Mouse (Mus musculus) heart, embryonic 14.5 days (tissue): ENCODE data around the gene Tctn1. TPM values are rescaled to one million over a fixed set of nuclear protein-coding genes. Genes with fewer than 3 reads are reported as not detected.

Experiments used
- ATAC-seq: fragments of 200-750 bp; cut with Nextera tagmentation; 2 replicates; pipeline ENCODE4 v1.8.0; 2017; ENCODE audit warnings: low read depth, moderate TSS enrichment; ENCODE audit not compliant: insufficient number of reproducible peaks, insufficient read depth, low FRiP score
- H3K27ac ChIP-seq, 2 experiments: fragments of 200-500 bp in 1 of 2; fragments of 300-500 bp in 1 of 2; sonication (generic) in 1 of 2; replicated peaks in 1 of 2; 2 replicates each; pipeline ENCODE4 v1.5.1; 2012 to 2014; ENCODE audit warnings: low read depth in 2 of 2, low read length in 2 of 2, control low read depth in 1 of 2, mild to moderate bottlenecking in 1 of 2, mixed read lengths in 1 of 2; ENCODE audit not compliant: control insufficient read depth in 1 of 2, insufficient read depth in 1 of 2
- H3K27me3 ChIP-seq: fragments of 300-500 bp; sonication (generic); 2 replicates; pipeline ENCODE4 v1.6.1; 2014; ENCODE audit warnings: mild to moderate bottlenecking, low read length, control low read depth; ENCODE audit not compliant: control insufficient read depth, insufficient read depth
- H3K36me3 ChIP-seq: fragments of 300-500 bp; sonication (generic); 2 replicates; pipeline ENCODE4 v1.6.1; 2014; ENCODE audit warnings: mild to moderate bottlenecking, control low read depth, low read length, mixed read lengths; ENCODE audit not compliant: control insufficient read depth, insufficient read depth
- H3K4me1 ChIP-seq, 2 experiments: fragments of 200-500 bp in 1 of 2; fragments of 300-500 bp in 1 of 2; sonication (generic) in 1 of 2; 2 replicates each; pipeline ENCODE4 v1.6.1; 2012 to 2014; ENCODE audit warnings: low read length in 2 of 2, control low read depth in 1 of 2, mixed read lengths in 1 of 2; ENCODE audit not compliant: control insufficient read depth in 2 of 2, insufficient read depth in 2 of 2
- H3K4me2 ChIP-seq: fragments of 300-500 bp; sonication (generic); 2 replicates; pipeline ENCODE4 v1.6.1; 2014; ENCODE audit warnings: mild to moderate bottlenecking, low read length
- H3K4me3 ChIP-seq, 2 experiments: fragments of 200-500 bp in 1 of 2; fragments of 300-500 bp in 1 of 2; sonication (generic) in 1 of 2; 2 replicates each; pipeline ENCODE4 v1.5.1; 2012 to 2014; ENCODE audit warnings: low read length in 2 of 2, mild to moderate bottlenecking in 2 of 2, control low read depth in 1 of 2, low read depth in 1 of 2, moderate library complexity in 1 of 2; ENCODE audit not compliant: control insufficient read depth in 1 of 2, insufficient read depth in 1 of 2
- H3K9ac ChIP-seq: fragments of 300-500 bp; sonication (generic); 2 replicates; pipeline ENCODE4 v1.6.1; 2014; ENCODE audit warnings: mild to moderate bottlenecking, low read length
- H3K9me3 ChIP-seq: fragments of 300-500 bp; sonication (generic); 2 replicates; pipeline ENCODE4 v1.6.1; 2016; ENCODE audit warnings: low read length, control low read depth; ENCODE audit not compliant: control insufficient read depth
- whole genome bisulfite sequencing: fragments of 180-500 bp; shearing (Covaris S2); extraction: QIAGEN DNeasy Blood & Tissue Kit; methylation state at CpG from one replicate; pipeline ENCODE4 v1.1.7; 2014; 5-methylcytosine and 5-hydroxymethylcytosine counted together
- polyA plus RNA-seq: library from polyadenylated mRNA; unstranded; fragments of >200 nt; fragmentation: Nextera tagmentation; extraction: Ambion mirVana; gene quantifications from 2 replicates; pipeline ENCODE4 v1.2.1, GENCODE M21; 2014

Tctn1 gene
- polyA plus RNA-seq, 1 experiment from 2014 or later = 3.4 TPM

DNA sequence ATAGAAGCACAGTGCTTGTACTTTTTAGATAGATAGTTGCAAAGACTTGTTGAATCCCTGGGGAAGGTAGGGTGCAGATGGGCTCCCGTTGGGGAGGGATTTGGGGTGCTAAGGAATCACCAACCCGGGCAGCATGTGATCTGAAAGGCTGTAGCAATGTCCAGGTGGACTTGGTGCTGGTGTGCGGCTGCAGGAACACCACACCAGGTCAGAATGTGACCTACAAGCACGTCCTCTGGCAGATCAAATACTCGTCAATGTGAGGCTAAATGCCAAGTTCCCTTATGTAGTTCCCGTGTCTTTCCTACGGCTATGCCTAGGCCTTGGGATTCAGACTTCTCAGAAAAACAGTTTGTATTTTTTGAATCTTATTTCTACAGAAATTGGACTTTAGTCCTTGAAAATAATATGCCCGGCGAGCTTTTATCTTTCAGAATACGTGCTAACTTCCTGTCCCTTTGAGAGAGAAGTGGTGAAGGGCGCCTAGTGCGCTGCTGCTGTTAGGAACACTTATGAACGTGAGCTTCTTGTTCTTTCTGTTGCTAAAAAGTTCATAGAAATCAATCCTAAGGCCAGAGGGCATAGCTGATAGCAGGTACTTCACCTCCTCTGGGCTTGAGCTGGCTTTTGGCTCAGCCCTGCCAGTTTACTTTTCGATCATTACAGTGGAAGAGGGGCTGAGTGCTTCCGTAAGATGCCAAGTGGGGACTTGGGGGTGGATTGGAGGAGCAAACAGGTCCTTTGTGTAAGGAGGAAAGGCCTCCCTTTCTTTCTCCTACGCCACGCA, 27.5 kb upstream of the Tctn1 start:
- ATAC-seq = no peak
- H3K9me3 ChIP-seq = no peaks in the 10 kb centered on the region
- H3K4me2 ChIP-seq = 0 out of 2 replicates have a peak overlapping the region, but pooled peaks have one; percentile 6
- peaks cover 17% of the 10 kb centered on the region for H3K36me3 ChIP-seq
- H3K27ac ChIP-seq = 0 out of 4 replicates have a peak overlapping the region, but pooled peaks of 1 of the 2 experiments have one; percentile 29
- no peak overlapping the region for H3K4me3 ChIP-seq
- peaks cover 26 to 54% of the 10 kb centered on the region in 2 experiments for H3K4me1 ChIP-seq
- peak overlapping the region; percentile 38; the same call in 1 of the 2 replicates for H3K9ac ChIP-seq
- no peaks in the 10 kb centered on the region for H3K27me3 ChIP-seq
- 53% methylated on average over 17 of the region's 17 CpGs for WGBS

DNA sequence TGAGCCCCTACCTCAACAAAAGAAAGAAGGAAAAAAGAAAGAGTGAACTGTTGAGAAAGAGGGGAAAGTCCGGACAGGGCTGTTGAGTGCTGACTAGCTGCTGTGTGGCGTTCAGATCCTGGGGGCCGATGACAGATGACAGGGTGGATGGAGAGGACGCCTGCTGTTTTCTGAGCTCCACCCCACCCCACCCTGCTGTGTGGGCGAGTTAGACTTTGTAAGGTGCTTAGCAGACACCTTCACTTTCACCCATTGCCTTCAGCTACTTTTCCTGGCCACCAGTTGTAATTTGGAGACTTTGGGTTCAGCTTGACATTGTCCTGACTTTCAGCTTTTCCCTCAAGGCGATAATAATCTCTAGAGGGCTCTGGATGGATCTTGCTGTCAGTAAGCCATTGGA, 26.9 kb upstream of the Tctn1 start:
- no peak overlapping the region for H3K4me3 ChIP-seq
- H3K36me3 ChIP-seq = peaks cover 17% of the 10 kb centered on the region
- H3K9ac ChIP-seq = peak overlapping the region; percentile 38; the same call in 1 of the 2 replicates
- 0 out of 2 replicates have a peak overlapping the region, but pooled peaks have one; percentile 6 for H3K4me2 ChIP-seq
- no peaks in the 10 kb centered on the region for H3K9me3 ChIP-seq
- no peak for ATAC-seq
- H3K27me3 ChIP-seq = no peaks in the 10 kb centered on the region
- WGBS = 33% methylated on average over 6 of the region's 6 CpGs
- H3K4me1 ChIP-seq = peaks cover 28 to 57% of the 10 kb centered on the region in 2 experiments
- H3K27ac ChIP-seq = 0 out of 4 replicates have a peak overlapping the region, but pooled peaks of 1 of the 2 experiments have one; percentile 29

DNA sequence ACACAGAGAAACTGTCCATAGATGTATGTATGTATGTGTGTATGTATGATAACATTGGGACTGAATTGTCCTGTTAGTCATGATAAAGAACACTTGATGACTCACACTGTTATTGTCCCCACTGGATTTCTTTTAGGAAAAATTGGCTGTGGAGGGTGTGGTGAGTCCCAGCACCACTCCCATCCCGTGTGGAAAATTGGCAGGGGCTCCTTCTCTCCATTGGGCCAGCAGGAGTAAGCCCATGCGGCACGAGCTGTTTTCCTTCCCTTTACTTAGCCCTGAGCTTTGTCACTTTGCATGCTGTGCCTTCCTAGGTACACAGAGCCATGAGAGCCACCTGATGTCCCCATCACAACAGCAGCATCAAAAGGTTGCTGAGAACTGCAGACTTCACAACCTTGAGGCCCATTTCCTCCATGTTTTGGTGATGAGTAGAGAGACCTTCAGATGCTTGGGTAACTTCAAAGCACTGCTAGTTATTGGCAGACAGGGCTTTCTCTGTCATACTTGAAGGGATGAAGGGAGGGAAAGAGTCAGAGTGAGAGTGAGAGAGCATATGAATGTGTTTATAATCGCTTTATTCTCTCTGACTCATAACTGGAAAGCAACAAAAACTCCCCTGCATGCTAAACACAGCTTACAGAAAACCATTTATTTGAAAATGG, 24.0 kb upstream of the Tctn1 start:
- Histone ChIP-seq H3K27ac (no peak overlapping the region), H3K4me2 (no peak overlapping the region), H3K9ac (no peak overlapping the region), H3K36me3 (peaks cover 13% of the 10 kb centered on the region), H3K9me3 (no peaks in the 10 kb centered on the region), H3K4me3 (no peak overlapping the region), H3K27me3 (no peaks in the 10 kb centered on the region), H3K4me1 (peaks cover 19 to 49% of the 10 kb centered on the region in 2 experiments)
- 73% methylated on average over 4 of the region's 4 CpGs for WGBS
- no peak for ATAC-seq

DNA sequence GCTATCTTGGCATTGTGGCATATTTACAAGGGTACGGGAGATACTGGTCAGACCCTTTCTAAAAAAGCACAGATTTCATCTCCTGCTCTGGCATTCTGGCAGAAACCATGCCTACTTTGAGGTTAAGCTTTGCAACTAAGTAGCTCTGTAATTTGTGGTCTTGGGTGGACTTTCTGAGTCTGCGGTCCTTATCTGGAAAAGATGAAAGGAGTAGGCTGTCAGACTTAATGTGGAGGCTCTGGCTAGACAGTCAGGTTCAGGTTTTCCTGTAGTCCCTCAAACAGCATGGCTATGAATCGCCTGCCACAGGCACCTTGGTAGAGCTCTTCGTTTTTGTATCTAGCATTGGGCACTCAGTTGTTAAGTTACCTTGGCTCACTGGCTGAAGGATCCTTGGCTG, 22.8 kb upstream of the Tctn1 start:
- no peak for ATAC-seq
- no peak overlapping the region for H3K4me3 ChIP-seq
- no peaks in the 10 kb centered on the region for H3K27me3 ChIP-seq
- WGBS = 75% methylated on average over 4 of the region's 4 CpGs
- H3K9ac ChIP-seq = no peak overlapping the region
- no peak overlapping the region for H3K4me2 ChIP-seq
- no peaks in the 10 kb centered on the region for H3K9me3 ChIP-seq
- no peak overlapping the region for H3K27ac ChIP-seq
- peaks cover 13% of the 10 kb centered on the region for H3K36me3 ChIP-seq
- peaks cover 9 to 37% of the 10 kb centered on the region in 2 experiments for H3K4me1 ChIP-seq

DNA sequence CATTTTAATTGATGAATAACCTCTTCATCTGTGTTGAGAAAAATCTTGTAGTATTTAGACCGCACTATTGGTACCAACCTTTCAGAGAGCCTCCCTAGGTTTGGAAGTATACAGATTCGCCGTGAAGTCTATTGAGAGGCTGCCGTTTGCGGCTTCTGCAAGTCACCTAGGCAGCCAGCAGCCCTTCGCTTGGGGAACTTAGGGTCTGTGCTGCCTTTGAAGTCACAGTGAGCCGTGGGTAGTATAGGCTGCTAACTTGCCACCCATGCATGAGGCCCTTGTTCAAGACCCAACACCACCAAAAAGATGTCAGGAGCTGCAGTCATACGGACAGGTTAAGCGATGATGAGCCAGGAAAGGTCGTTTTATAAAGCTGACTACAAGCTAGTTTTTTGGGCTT, 21.9 kb upstream of the Tctn1 start:
- Histone ChIP-seq H3K36me3 (peaks cover 13% of the 10 kb centered on the region), H3K4me3 (peak overlapping the region; percentile 63 to 97; a peak in 3 of 4 replicates), H3K4me1 (peaks cover 6 to 33% of the 10 kb centered on the region in 2 experiments), H3K9me3 (no peaks in the 10 kb centered on the region), H3K9ac (peak overlapping the region; percentile 95), H3K27me3 (no peaks in the 10 kb centered on the region), H3K27ac (peak overlapping the region in 1 of 2 experiments; percentile 86; a peak in 1 of 4 replicates), H3K4me2 (peak overlapping the region; percentile 97)
- WGBS = 78% methylated on average over 10 of the region's 10 CpGs
- ATAC-seq = no peak

DNA sequence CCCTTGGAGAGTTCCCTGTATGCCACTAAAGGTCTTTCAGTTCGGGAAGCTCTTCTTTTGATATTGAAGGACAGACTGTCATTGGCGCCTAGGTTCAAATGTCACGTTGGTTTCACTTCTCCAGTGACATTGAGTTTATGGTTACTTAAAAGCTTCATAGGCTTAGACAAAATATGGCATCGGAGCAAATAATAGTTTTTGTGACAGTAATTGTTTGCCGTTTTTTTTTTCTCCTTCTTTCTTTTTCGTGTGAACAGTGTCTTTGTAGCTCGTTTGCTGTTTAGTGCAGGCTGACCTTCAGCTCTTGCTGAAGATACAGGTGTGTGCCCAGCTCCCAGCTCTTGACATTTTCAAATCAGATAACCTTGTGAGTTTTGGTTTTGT, 21.5 kb upstream of the Tctn1 start:
- Histone ChIP-seq H3K9me3 (no peaks in the 10 kb centered on the region), H3K4me2 (peak overlapping the region; percentile 97), H3K4me3 (peak overlapping the region; percentile 63 to 97), H3K36me3 (peaks cover 13% of the 10 kb centered on the region), H3K27ac (peak overlapping the region; percentile 45 to 86), H3K27me3 (no peaks in the 10 kb centered on the region), H3K9ac (peak overlapping the region; percentile 95), H3K4me1 (peaks cover 8 to 34% of the 10 kb centered on the region in 2 experiments)
- ATAC-seq = no peak
- WGBS = 47% methylated on average over 7 of the region's 7 CpGs

DNA sequence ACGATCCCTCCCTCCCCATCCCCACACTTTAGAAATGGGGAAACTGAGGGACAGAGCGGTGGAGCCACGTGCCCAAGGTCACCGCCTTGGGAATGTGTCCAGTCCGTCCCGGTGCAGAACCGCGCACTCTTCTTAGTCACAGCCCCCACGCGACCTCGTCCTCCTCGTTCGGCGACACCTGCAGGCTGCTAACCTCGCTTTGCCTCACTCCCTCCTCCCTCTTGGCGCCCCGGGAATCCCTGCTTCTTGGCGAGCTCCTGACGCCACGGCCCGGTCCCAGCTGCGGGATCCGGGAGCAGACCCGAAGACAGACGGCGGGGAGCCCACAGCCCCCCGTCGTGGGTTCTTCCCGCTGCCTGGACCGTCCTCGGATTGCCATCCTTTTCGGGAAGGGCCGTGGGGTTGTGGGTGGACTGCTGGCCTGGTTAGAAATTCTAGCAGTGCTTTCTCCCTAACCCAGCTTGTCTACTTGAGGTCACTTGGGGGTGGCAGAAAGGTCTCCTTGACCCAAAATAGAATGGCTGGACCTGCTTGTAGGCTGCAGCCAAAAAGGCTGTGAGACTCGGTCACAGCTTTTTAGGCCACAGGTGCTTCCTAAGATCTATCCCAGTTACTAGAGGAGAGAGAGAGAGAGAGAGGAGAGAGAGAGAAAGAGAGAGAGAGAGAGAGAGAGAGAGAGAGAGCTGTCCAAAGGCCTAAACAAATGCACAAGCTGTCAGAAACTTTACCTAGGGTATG, 20.9 kb upstream of the Tctn1 start:
- ATAC-seq = peak; percentile 38
- H3K9me3 ChIP-seq = no peaks in the 10 kb centered on the region

More for the DNA sequence above, 20.9 kb upstream of the Tctn1 start:
- H3K4me2 ChIP-seq = peak overlapping the region; percentile 97
- H3K4me1 ChIP-seq = peaks cover 13 to 39% of the 10 kb centered on the region in 2 experiments
- H3K27me3 ChIP-seq = no peaks in the 10 kb centered on the region
- peak overlapping the region; percentile 63 to 97 for H3K4me3 ChIP-seq
- H3K27ac ChIP-seq = peak overlapping the region; percentile 45 to 86
- peaks cover 13% of the 10 kb centered on the region for H3K36me3 ChIP-seq
- under 1% methylated on average over 34 of the region's 34 CpGs for WGBS
- peak overlapping the region; percentile 95 for H3K9ac ChIP-seq
